Mouse (Mus musculus): Measurements from ENCODE around the gene Trpm2. TPM values are rescaled to one million over a fixed set of nuclear protein-coding genes. Genes with fewer than 3 reads are reported as not detected.

The Trpm2 gene
- polyA plus RNA-seq, 1 experiment: 3.4 TPM

- H3K27me3 ChIP-seq (ENCODE audit: control insufficient read depth, insufficient read depth, low read length): peaks cover 14% of the 10 kb centered on the region
- 2% methylated on average over 14 of the region's 14 CpGs for WGBS
- H3K4me1 ChIP-seq (ENCODE audit: control insufficient read depth, insufficient read depth, insufficient read length, low read length): peaks cover 15% of the 10 kb centered on the region
- peak overlapping the region; percentile 64 for H3K4me3 ChIP-seq (ENCODE audit: low read depth, low read length)
- TF ChIP-seq CTCF (IDR thresholded peaks at IDR 0.05; ENCODE audit: extremely low read depth, insufficient read length, insufficient replicate concordance, low read depth, low read length): no peak
- TF ChIP-seq POLR2A (IDR thresholded peaks at IDR 0.05; ENCODE audit: low read depth, low read length): no peak
- H3K27ac ChIP-seq (ENCODE audit: insufficient read depth, low read depth, low read length): no peak overlapping the region
- no peaks in the 10 kb centered on the region for H3K36me3 ChIP-seq (ENCODE audit: control insufficient read depth, insufficient read depth, low read length)
Observed at GRCm38 (mm10) chr10:77901871-77902210, 68.5 kb downstream of the Trpm2 start.

GRCm38 (mm10) chr10:77900903-77901818 lies 69.2 kb downstream of the Trpm2 start:
- peaks cover 14% of the 10 kb centered on the region for H3K27me3 ChIP-seq (ENCODE audit: control insufficient read depth, insufficient read depth, low read length)
- 82% methylated on average over 27 of the region's 27 CpGs for WGBS
- H3K4me3 ChIP-seq (ENCODE audit: low read depth, low read length): peak overlapping the region; percentile 7; the same call in 1 of the 2 replicates
- no peak overlapping the region for H3K27ac ChIP-seq (ENCODE audit: insufficient read depth, low read depth, low read length)
- TF ChIP-seq CTCF (IDR thresholded peaks at IDR 0.05; ENCODE audit: extremely low read depth, insufficient read length, insufficient replicate concordance, low read depth, low read length) (no peak), POLR2A (IDR thresholded peaks at IDR 0.05; ENCODE audit: low read depth, low read length) (no peak)
- H3K36me3 ChIP-seq (ENCODE audit: control insufficient read depth, insufficient read depth, low read length): no peaks in the 10 kb centered on the region
- H3K4me1 ChIP-seq (ENCODE audit: control insufficient read depth, insufficient read depth, insufficient read length, low read length): peaks cover 15% of the 10 kb centered on the region

- peaks cover 15% of the 10 kb centered on the region for H3K4me1 ChIP-seq (ENCODE audit: control insufficient read depth, insufficient read depth, insufficient read length, low read length)
- TF ChIP-seq POLR2A (IDR thresholded peaks at IDR 0.05; ENCODE audit: low read depth, low read length) (no peak), CTCF (IDR thresholded peaks at IDR 0.05; ENCODE audit: extremely low read depth, insufficient read length, insufficient replicate concordance, low read depth, low read length) (no peak)
- H3K27me3 ChIP-seq (ENCODE audit: control insufficient read depth, insufficient read depth, low read length): peaks cover 14% of the 10 kb centered on the region
- no peak overlapping the region for H3K4me3 ChIP-seq (ENCODE audit: low read depth, low read length)
- H3K36me3 ChIP-seq (ENCODE audit: control insufficient read depth, insufficient read depth, low read length): no peaks in the 10 kb centered on the region
- no peak overlapping the region for H3K27ac ChIP-seq (ENCODE audit: insufficient read depth, low read depth, low read length)
- WGBS: 35% methylated on average over 7 of the region's 7 CpGs
Observed at GRCm38 (mm10) chr10:77900126-77900525, 70.2 kb downstream of the Trpm2 start.

- peak overlapping the region; percentile 10; the same call in 1 of the 2 replicates for H3K27ac ChIP-seq (ENCODE audit: insufficient read depth, low read depth, low read length)
- H3K4me1 ChIP-seq (ENCODE audit: control insufficient read depth, insufficient read depth, insufficient read length, low read length): peaks cover 6% of the 10 kb centered on the region; the same call in 1 of the 2 replicates
- WGBS: 60% methylated on average over 5 of the region's 5 CpGs
- no peak overlapping the region for H3K4me3 ChIP-seq (ENCODE audit: low read depth, low read length)
- no peaks in the 10 kb centered on the region for H3K27me3 ChIP-seq (ENCODE audit: control insufficient read depth, insufficient read depth, low read length)
- no peaks in the 10 kb centered on the region for H3K36me3 ChIP-seq (ENCODE audit: control insufficient read depth, insufficient read depth, low read length)
- no peak for TF ChIP-seq POLR2A (IDR thresholded peaks at IDR 0.05; ENCODE audit: low read depth, low read length)
- TF ChIP-seq CTCF (IDR thresholded peaks at IDR 0.05; ENCODE audit: extremely low read depth, insufficient read length, insufficient replicate concordance, low read depth, low read length): no peak
Observed at GRCm38 (mm10) chr10:77895562-77895961, 74.8 kb downstream of the Trpm2 start.

- H3K4me1 ChIP-seq (ENCODE audit: control insufficient read depth, insufficient read depth, insufficient read length, low read length): no peaks in the 10 kb centered on the region
- H3K4me3 ChIP-seq (ENCODE audit: low read depth, low read length): no peak overlapping the region
- TF ChIP-seq POLR2A (IDR thresholded peaks at IDR 0.05; ENCODE audit: low read depth, low read length) (no peak), CTCF (IDR thresholded peaks at IDR 0.05; ENCODE audit: extremely low read depth, insufficient read length, insufficient replicate concordance, low read depth, low read length) (no peak)
- H3K36me3 ChIP-seq (ENCODE audit: control insufficient read depth, insufficient read depth, low read length): no peaks in the 10 kb centered on the region
- H3K27me3 ChIP-seq (ENCODE audit: control insufficient read depth, insufficient read depth, low read length): no peaks in the 10 kb centered on the region
- no peak overlapping the region for H3K27ac ChIP-seq (ENCODE audit: insufficient read depth, low read depth, low read length)
- 74% methylated on average over 8 of the region's 8 CpGs for WGBS
Observed at GRCm38 (mm10) chr10:77890987-77891565, 79.3 kb downstream of the Trpm2 start.

- TF ChIP-seq POLR2A (IDR thresholded peaks at IDR 0.05; ENCODE audit: low read depth, low read length): no peak
- TF ChIP-seq CTCF (IDR thresholded peaks at IDR 0.05; ENCODE audit: extremely low read depth, insufficient read length, insufficient replicate concordance, low read depth, low read length): 0 out of 2 replicates have a peak, but pooled peaks have one; percentile 7
- Histone ChIP-seq H3K27ac (ENCODE audit: insufficient read depth, low read depth, low read length) (no peak overlapping the region), H3K27me3 (ENCODE audit: control insufficient read depth, insufficient read depth, low read length) (no peaks in the 10 kb centered on the region), H3K4me3 (ENCODE audit: low read depth, low read length) (no peak overlapping the region), H3K4me1 (ENCODE audit: control insufficient read depth, insufficient read depth, insufficient read length, low read length) (no peaks in the 10 kb centered on the region), H3K36me3 (ENCODE audit: control insufficient read depth, insufficient read depth, low read length) (no peaks in the 10 kb centered on the region)
- WGBS: 38% methylated on average over 12 of the region's 12 CpGs
Observed at GRCm38 (mm10) chr10:77886007-77886747, 84.2 kb downstream of the Trpm2 start.
